8 mouse cellular contexts compared by ENCODE assay signal in genomic region chr7:83891433-83892332, GRCm38 (mm10). TPM values are rescaled to one million over a fixed set of nuclear protein-coding genes. Genes with fewer than 3 reads are reported as not detected.
DNase-seq lines count a peak whose midpoint lies in the region; ATAC-seq lines count a peak whose summit lies in the region.

No protein-coding gene starts in this region.

- H3K36me3 ChIP-seq in heart, embryonic 10.5 days = peaks cover 13% of the 10 kb centered on the region
- peaks cover 18% of the 10 kb centered on the region for H3K36me3 ChIP-seq in kidney, embryonic 15.5 days

- H3K4me1 ChIP-seq in heart, embryonic 10.5 days = peaks cover 21% of the 10 kb centered on the region
- peaks cover 16% of the 10 kb centered on the region for H3K4me1 ChIP-seq in kidney, embryonic 15.5 days

- peak overlapping the region; percentile 95 for H3K27ac ChIP-seq in heart, embryonic 10.5 days
- peak overlapping the region; percentile 93 for H3K27ac ChIP-seq in kidney, embryonic 15.5 days

- peak; percentile 86 for ATAC-seq in erythroblast, adult 5-6 weeks (replicated peaks; ENCODE audit: low FRiP score, poor library complexity, severe bottlenecking)
- ATAC-seq in kidney, embryonic 15.5 days (replicated peaks; ENCODE audit: low FRiP score) = peak; percentile 99
- ATAC-seq in monocyte, adult 5-6 weeks (replicated peaks; ENCODE audit: insufficient number of reproducible peaks, low FRiP score, low TSS enrichment, poor library complexity, severe bottlenecking) = peak; percentile 93

- DNase-seq in B cell, adult 2 months = peak; percentile 100
- DNase-seq in brain, adult 2 months (ENCODE audit: low read depth, low spot score) = peak; percentile 99
- peak; percentile 100 for DNase-seq in heart, embryonic 10.5 days (ENCODE audit: low spot score)
- DNase-seq in liver = peak; percentile 100
- peak; percentile 100 for DNase-seq in spleen, postnatal 4 days (ENCODE audit: low spot score in 2 of 2)

- 4% methylated on average over 44 of the region's 44 CpGs for WGBS in heart, embryonic 10.5 days
- WGBS in kidney, embryonic 15.5 days = 2% methylated on average over 44 of the region's 44 CpGs

- H3K4me3 ChIP-seq in heart, embryonic 10.5 days = peak overlapping the region; percentile 87
- H3K4me3 ChIP-seq in kidney, embryonic 15.5 days (replicated peaks) = peak overlapping the region; percentile 73

- peak overlapping the region; percentile 84 for H3K9ac ChIP-seq in kidney, embryonic 15.5 days

- no peaks in the 10 kb centered on the region for H3K9me3 ChIP-seq in heart, embryonic 10.5 days
- H3K9me3 ChIP-seq in kidney, embryonic 15.5 days (replicated peaks) = no peaks in the 10 kb centered on the region

- H3K27me3 ChIP-seq in heart, embryonic 10.5 days (ENCODE audit: insufficient read depth, poor library complexity, severe bottlenecking) = no peaks in the 10 kb centered on the region
- no peaks in the 10 kb centered on the region for H3K27me3 ChIP-seq in kidney, embryonic 15.5 days

- peak overlapping the region; percentile 71 for H3K4me2 ChIP-seq in kidney, embryonic 15.5 days

RNA-seq across cellular contexts. Expression of gene Mesd, which starts 7.4 kb away (rescaled TPM):
- 22.2 and 27.1 TPM in 2 replicates for total RNA-seq in erythroblast, adult 5-6 weeks (2015; ENCODE audit: low replicate concordance)
- total RNA-seq in erythroblast, adult 5-6 weeks (2017; ENCODE audit: low replicate concordance) = 28.9 and 35.9 TPM in 2 replicates
- 93.8 and 103 TPM in 2 replicates for polyA plus RNA-seq in heart, embryonic 10.5 days (2016; fragmentation: Nextera tagmentation; extraction: Ambion mirVana)
- polyA plus RNA-seq in kidney, embryonic 15.5 days (2015; fragmentation: Nextera tagmentation; extraction: Ambion mirVana) = 115 and 119 TPM in 2 replicates
- total RNA-seq in monocyte, adult 5-6 weeks (2017) = 14.4 to 59.0 TPM (median 46.0 TPM) in 3 replicates

RNA-seq across cellular contexts. Expression of gene Tlnrd1, which starts 7.6 kb away (rescaled TPM):
- total RNA-seq in erythroblast, adult 5-6 weeks (2015; ENCODE audit: low replicate concordance) = 6.7 and 8.8 TPM in 2 replicates
- total RNA-seq in erythroblast, adult 5-6 weeks (2017; ENCODE audit: low replicate concordance) = 8.3 and 12.4 TPM in 2 replicates
- 12.5 and 20.4 TPM in 2 replicates for polyA plus RNA-seq in heart, embryonic 10.5 days (2016; fragmentation: Nextera tagmentation; extraction: Ambion mirVana)
- 10.4 and 11.0 TPM in 2 replicates for polyA plus RNA-seq in kidney, embryonic 15.5 days (2015; fragmentation: Nextera tagmentation; extraction: Ambion mirVana)
- total RNA-seq in monocyte, adult 5-6 weeks (2017) = 10.3 to 11.2 TPM (median 10.5 TPM) in 3 replicates

Comparison
In these comparisons a context has a peak if more than half of its experiments do, and no peak if none do; other contexts are left out.
1. Peak in every context shown above with its lines: DNase-seq, ATAC-seq, H3K4me3 ChIP-seq and H3K27ac ChIP-seq.